Mouse (Mus musculus) kidney, postnatal 0 days (tissue): Measurements from ENCODE around the gene Ubxn10. TPM values are rescaled to one million over a fixed set of nuclear protein-coding genes. Genes with fewer than 3 reads are reported as not detected.

Source experiments
- ATAC-seq: fragments of 200-750 bp; cut with Nextera tagmentation; replicated peaks from 2 replicates; pipeline ENCODE4 v1.8.0; 2017; ENCODE audit warnings: low read depth, moderate number of reproducible peaks, moderate TSS enrichment, moderate library complexity; ENCODE audit not compliant: low FRiP score
- DNase-seq: peaks from one replicate; pipeline ENCODE4 v3.0.0-alpha.2; 2016; ENCODE audit warnings: low spot score
- H3K27ac ChIP-seq: fragments of 300-500 bp; sonication (generic); 2 replicates; pipeline ENCODE4 v1.5.1; 2014; ENCODE audit warnings: mild to moderate bottlenecking
- H3K27me3 ChIP-seq: fragments of 300-500 bp; sonication (generic); 2 replicates; pipeline ENCODE4 v1.6.1; 2014; ENCODE audit warnings: low read length, mixed read lengths; ENCODE audit not compliant: insufficient read depth
- H3K36me3 ChIP-seq: fragments of 300-500 bp; sonication (generic); 2 replicates; pipeline ENCODE4 v1.6.1; 2014; ENCODE audit warnings: low read length, mixed read lengths; ENCODE audit not compliant: insufficient read depth
- H3K4me1 ChIP-seq: fragments of 300-500 bp; sonication (generic); replicated peaks from 2 replicates; pipeline ENCODE4 v1.6.1; 2014; ENCODE audit warnings: antibody characterized with exemption, low read length, mixed read lengths; ENCODE audit not compliant: insufficient read depth
- H3K4me2 ChIP-seq: fragments of 300-500 bp; sonication (generic); 2 replicates; pipeline ENCODE4 v1.6.1; 2014; ENCODE audit warnings: mild to moderate bottlenecking, low read length, moderate library complexity, mixed read lengths
- H3K4me3 ChIP-seq: fragments of 300-500 bp; sonication (generic); replicated peaks from 2 replicates; pipeline ENCODE4 v1.5.1; 2014; ENCODE audit warnings: low read depth, low read length
- H3K9ac ChIP-seq: fragments of 300-500 bp; sonication (generic); 2 replicates; pipeline ENCODE4 v1.6.1; 2014; ENCODE audit warnings: low read depth, low read length
- H3K9me3 ChIP-seq: fragments of 300-500 bp; sonication (generic); replicated peaks from 2 replicates; pipeline ENCODE4 v1.6.1; 2016; ENCODE audit warnings: low read length, inconsistent platforms, mixed read lengths
- CTCF ChIP-seq: IDR thresholded peaks from 2 replicates; pipeline ENCODE4 v1.5.1; 2016; ENCODE audit warnings: antibody characterized with exemption, low read depth, mild to moderate bottlenecking, moderate library complexity
- WGBS: fragments of 180-500 bp; shearing (Covaris S2); extraction: QIAGEN DNeasy Blood & Tissue Kit; methylation state at CpG from one replicate; pipeline ENCODE4 v1.1.7; 2014; 5-methylcytosine and 5-hydroxymethylcytosine counted together
- polyA plus RNA-seq: library from polyadenylated mRNA; unstranded; fragments of >200 nt; fragmentation: Nextera tagmentation; extraction: Ambion mirVana; gene quantifications from 2 replicates; pipeline ENCODE4 v1.2.1, GENCODE M21; 2015

Ubxn10 gene
- polyA plus RNA-seq, 1 experiment from 2014 or later = 1.7 TPM

- TF ChIP-seq CTCF = no peak
- Histone ChIP-seq H3K9ac (no peak overlapping the region), H3K27ac (no peak overlapping the region), H3K27me3 (no peaks in the 10 kb centered on the region), H3K36me3 (no peaks in the 10 kb centered on the region), H3K4me2 (no peak overlapping the region), H3K4me3 (no peak overlapping the region), H3K4me1 (no peaks in the 10 kb centered on the region), H3K9me3 (no peaks in the 10 kb centered on the region)
- ATAC-seq (no peak), DNase-seq (no peak)
- WGBS = 50% methylated on average over 11 of the region's 11 CpGs
These were observed 66.7 kb downstream of the Ubxn10 start for GRCm38 (mm10) chr4:138670093-138670889.

GRCm38 (mm10) chr4:138666521-138666920 lies 70.4 kb downstream of the Ubxn10 start:
- H3K9me3 ChIP-seq = no peaks in the 10 kb centered on the region
- no peak overlapping the region for H3K4me3 ChIP-seq
- ATAC-seq (no peak; the same call in 1 of the 2 replicates), DNase-seq (no peak)
- H3K27ac ChIP-seq = no peak overlapping the region
- no peaks in the 10 kb centered on the region for H3K36me3 ChIP-seq
- no peak for TF ChIP-seq CTCF
- H3K4me2 ChIP-seq = no peak overlapping the region
- WGBS = 56% methylated on average over 10 of the region's 10 CpGs
- no peaks in the 10 kb centered on the region for H3K27me3 ChIP-seq
- no peaks in the 10 kb centered on the region for H3K4me1 ChIP-seq
- H3K9ac ChIP-seq = no peak overlapping the region

- WGBS = 77% methylated on average over 11 of the region's 11 CpGs
- H3K36me3 ChIP-seq = no peaks in the 10 kb centered on the region
- DNase-seq (no peak), ATAC-seq (no peak)
- no peak for TF ChIP-seq CTCF
- H3K9me3 ChIP-seq = no peaks in the 10 kb centered on the region
- H3K27ac ChIP-seq = no peak overlapping the region
- H3K27me3 ChIP-seq = no peaks in the 10 kb centered on the region
- no peak overlapping the region for H3K9ac ChIP-seq
- no peaks in the 10 kb centered on the region for H3K4me1 ChIP-seq
- H3K4me3 ChIP-seq = no peak overlapping the region
- H3K4me2 ChIP-seq = no peak overlapping the region
These were observed 76.9 kb downstream of the Ubxn10 start for GRCm38 (mm10) chr4:138659936-138660602.

Other genes starting within 250 kb of the Ubxn10 start
- 0.11 and 0.15 TPM in 2 replicates for gene Vwa5b1, start 101.3 kb downstream of the Ubxn10 start, polyA plus RNA-seq
- 0.86 and 0.89 TPM in 2 replicates for gene Pla2g2c, start 12.4 kb downstream of the Ubxn10 start, polyA plus RNA-seq
- gene Pla2g2f, start 20.5 kb upstream of the Ubxn10 start, polyA plus RNA-seq = not detected in 2 replicates
- gene Pla2g2d, start 38.6 kb upstream of the Ubxn10 start, polyA plus RNA-seq = 0.11 and 0.14 TPM in 2 replicates
- 0.68 and 1.0 TPM in 2 replicates for gene Pla2g5, start 126.3 kb upstream of the Ubxn10 start, polyA plus RNA-seq
- gene Gm13030, start 136.8 kb upstream of the Ubxn10 start, polyA plus RNA-seq = not detected in 2 replicates
- gene Pla2g2e, start 140.8 kb upstream of the Ubxn10 start, polyA plus RNA-seq = 0.47 TPM in 1 of 2 replicates, not detected in the other
- 3.1 and 3.5 TPM in 2 replicates for gene Otud3, start 176.8 kb upstream of the Ubxn10 start, polyA plus RNA-seq
- gene Rnf186, start 229.9 kb upstream of the Ubxn10 start, polyA plus RNA-seq = 15.9 and 17.7 TPM in 2 replicates
- 10.2 and 10.8 TPM in 2 replicates for gene Tmco4, start 235.7 kb upstream of the Ubxn10 start, polyA plus RNA-seq